Mouse (Mus musculus): ENCODE data around the gene Slc41a2.

GRCm38 (mm10) chr10:83244131-83244530 is 93.6 kb downstream of the Slc41a2 start:
- TF ChIP-seq CTCF (IDR thresholded peaks at IDR 0.05; ENCODE audit: low read depth, low read length) = no peak
- TF ChIP-seq POLR2A (IDR thresholded peaks at IDR 0.05; ENCODE audit: insufficient read depth, low read length) = no peak

All from ES-Bruce4 (cell line).